Mouse (Mus musculus) liver, embryonic 16.5 days (tissue): ENCODE measurements around the gene Egflam. TPM values are rescaled to one million over a fixed set of nuclear protein-coding genes. Genes with fewer than 3 reads are reported as not detected.

Experiments
- ATAC-seq: fragments of 200-750 bp; cut with Nextera tagmentation; 2 replicates; pipeline ENCODE4 v1.8.0; 2017; ENCODE audit warnings: low read depth, mild to moderate bottlenecking, moderate number of reproducible peaks, moderate library complexity
- H3K27ac ChIP-seq: fragments of 300-500 bp; sonication (generic); 2 replicates; pipeline ENCODE4 v1.5.1; 2014; ENCODE audit warnings: mild to moderate bottlenecking, low read length
- H3K27me3 ChIP-seq: fragments of 300-500 bp; sonication (generic); 2 replicates; pipeline ENCODE4 v1.6.1; 2014; ENCODE audit warnings: low read depth, low read length, mixed read lengths; ENCODE audit not compliant: control insufficient read depth, insufficient read depth
- H3K36me3 ChIP-seq: fragments of 300-500 bp; sonication (generic); 2 replicates; pipeline ENCODE4 v1.6.1; 2014; ENCODE audit warnings: mild to moderate bottlenecking; ENCODE audit not compliant: control insufficient read depth, insufficient read depth
- H3K4me1 ChIP-seq: fragments of 300-500 bp; sonication (generic); 2 replicates; pipeline ENCODE4 v1.6.1; 2014; ENCODE audit warnings: low read depth, low read length, mixed read lengths; ENCODE audit not compliant: control insufficient read depth
- H3K4me2 ChIP-seq: fragments of 300-500 bp; sonication (generic); 2 replicates; pipeline ENCODE4 v1.6.1; 2014; ENCODE audit warnings: low read depth, low read length, mixed read lengths
- H3K4me3 ChIP-seq: fragments of 300-500 bp; sonication (generic); 2 replicates; pipeline ENCODE4 v1.5.1; 2014; ENCODE audit warnings: low read depth, mild to moderate bottlenecking, low read length
- H3K9ac ChIP-seq: fragments of 300-500 bp; sonication (generic); 2 replicates; pipeline ENCODE4 v1.6.1; 2014; ENCODE audit warnings: low read depth, low read length
- H3K9me3 ChIP-seq: fragments of 300-500 bp; sonication (generic); replicated peaks from 2 replicates; pipeline ENCODE4 v1.6.1; 2016; ENCODE audit warnings: low read length; ENCODE audit not compliant: control insufficient read depth
- WGBS: fragments of 180-500 bp; shearing (Covaris S2); extraction: QIAGEN DNeasy Blood & Tissue Kit; methylation state at CpG from one replicate; pipeline ENCODE4 v1.1.7; 2014; ENCODE audit not compliant: insufficient replicate concordance; 5-methylcytosine and 5-hydroxymethylcytosine counted together
- polyA plus RNA-seq: library from polyadenylated mRNA; unstranded; fragments of >200 nt; fragmentation: Nextera tagmentation; extraction: Ambion mirVana; gene quantifications from 2 replicates; pipeline ENCODE4 v1.2.1, GENCODE M21; 2015

Egflam gene
- polyA plus RNA-seq, 1 experiment from 2014 or later, result 0.90 TPM

DNA sequence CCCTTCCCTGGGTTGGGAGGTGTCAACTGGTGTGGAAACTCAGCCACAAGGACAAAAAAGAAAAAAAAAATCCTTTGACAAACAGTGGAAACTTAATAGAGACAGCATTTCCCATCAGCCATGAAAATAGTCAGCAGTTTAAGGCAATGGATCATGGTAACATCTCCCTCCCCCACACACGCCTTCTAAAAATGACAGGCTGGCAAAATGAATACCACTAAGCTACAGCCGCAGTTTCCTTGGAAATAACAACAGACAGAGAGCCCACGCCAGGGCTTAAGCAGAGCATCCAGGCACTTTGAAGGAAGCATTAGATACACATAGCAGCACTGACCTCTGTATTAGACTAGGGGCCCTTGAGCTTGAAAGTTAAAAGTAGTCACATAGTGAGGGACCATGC lies 157.2 kb downstream of the Egflam start:
- H3K27me3 ChIP-seq, result no peaks in the 10 kb centered on the region
- H3K36me3 ChIP-seq, result no peaks in the 10 kb centered on the region
- H3K9ac ChIP-seq, result no peak overlapping the region
- no peak overlapping the region for H3K4me2 ChIP-seq
- WGBS, result 56% methylated on average over 3 of the region's 3 CpGs
- H3K9me3 ChIP-seq, result no peaks in the 10 kb centered on the region
- H3K4me1 ChIP-seq, result no peaks in the 10 kb centered on the region
- no peak overlapping the region for H3K27ac ChIP-seq
- no peak overlapping the region for H3K4me3 ChIP-seq
- no peak for ATAC-seq

DNA sequence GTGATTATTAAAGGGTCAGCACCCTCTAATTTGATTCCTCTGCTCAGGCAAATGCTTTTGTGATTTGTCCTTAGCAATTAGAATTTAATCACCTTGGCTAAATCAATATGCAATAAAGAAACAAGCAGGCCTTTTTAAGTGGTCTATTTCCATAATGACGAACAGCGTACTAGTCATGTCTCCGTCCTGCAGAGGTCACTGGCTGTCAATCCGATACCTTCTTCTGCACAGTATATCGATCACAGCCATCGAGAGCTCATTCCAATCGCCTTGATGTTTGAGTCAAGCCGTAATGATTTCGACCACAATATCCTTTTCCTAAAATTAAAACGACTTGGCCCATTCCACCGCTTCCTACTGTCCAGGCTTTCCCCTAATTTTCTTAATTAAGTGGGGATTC lies 158.3 kb downstream of the Egflam start:
- Histone ChIP-seq H3K27me3 (no peaks in the 10 kb centered on the region), H3K4me3 (no peak overlapping the region), H3K27ac (no peak overlapping the region), H3K4me2 (no peak overlapping the region), H3K9me3 (no peaks in the 10 kb centered on the region), H3K36me3 (no peaks in the 10 kb centered on the region), H3K9ac (no peak overlapping the region), H3K4me1 (no peaks in the 10 kb centered on the region)
- whole genome bisulfite sequencing, result 73% methylated on average over 11 of the region's 11 CpGs
- ATAC-seq, result no peak

DNA sequence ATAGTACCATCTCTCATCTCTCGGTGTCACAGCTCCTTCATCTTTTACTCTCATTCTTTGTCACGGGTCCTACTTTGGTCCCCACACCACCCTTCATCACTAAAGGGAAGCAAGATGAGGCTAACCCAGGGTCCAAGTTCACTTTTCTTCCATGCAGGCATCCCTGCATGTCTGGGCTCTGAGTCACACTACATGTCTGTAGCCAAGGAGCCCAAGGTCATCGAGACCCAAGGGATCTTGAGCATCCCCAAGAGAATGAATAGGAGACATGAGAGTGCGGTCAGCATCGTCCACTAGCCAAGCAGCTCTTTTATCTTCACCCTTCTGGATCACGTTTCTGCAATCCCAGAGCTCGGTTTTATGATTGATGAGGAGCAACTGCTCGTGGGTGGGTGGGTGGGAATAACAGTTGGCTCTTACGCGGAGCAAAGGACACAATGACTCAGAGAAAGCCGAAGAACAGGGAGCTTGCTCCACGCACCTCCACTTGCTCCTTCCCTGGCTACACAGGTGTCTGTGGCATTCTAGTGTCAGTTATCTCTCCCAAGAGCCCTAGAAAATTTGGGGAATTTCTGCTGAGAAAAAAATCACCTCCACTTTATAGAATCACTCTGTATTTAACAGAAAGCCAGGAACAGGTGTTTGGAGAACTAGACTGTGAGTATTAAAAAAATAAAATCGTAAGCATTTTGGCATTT lies 164.7 kb downstream of the Egflam start:
- WGBS, result 63% methylated on average over 13 of the region's 13 CpGs
- no peaks in the 10 kb centered on the region for H3K36me3 ChIP-seq
- ATAC-seq, result no peak
- peaks cover 2% of the 10 kb centered on the region; the same call in 1 of the 2 replicates for H3K27me3 ChIP-seq
- no peak overlapping the region for H3K9ac ChIP-seq
- H3K4me3 ChIP-seq, result no peak overlapping the region
- no peaks in the 10 kb centered on the region for H3K4me1 ChIP-seq
- no peak overlapping the region for H3K27ac ChIP-seq
- no peak overlapping the region for H3K4me2 ChIP-seq
- no peaks in the 10 kb centered on the region for H3K9me3 ChIP-seq

DNA sequence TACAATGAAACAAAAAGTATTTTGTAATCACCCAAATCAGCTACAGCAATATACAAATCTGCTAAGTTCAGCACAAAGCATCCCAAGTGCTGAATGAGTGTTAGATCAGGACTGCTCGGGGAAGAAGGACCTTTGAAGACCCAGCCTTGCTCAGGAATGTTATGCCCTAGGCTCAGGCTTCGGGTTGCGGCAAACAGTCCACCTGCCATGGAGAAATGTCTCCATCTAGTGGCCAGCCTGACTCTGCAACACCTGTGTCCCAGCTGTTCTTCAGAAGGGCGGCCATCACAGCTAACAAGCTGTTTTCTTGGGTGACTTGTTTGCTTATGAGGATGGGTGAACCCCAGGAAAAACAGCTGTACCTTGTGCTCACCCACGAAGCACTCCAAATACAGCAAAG lies 172.0 kb downstream of the Egflam start:
- H3K27me3 ChIP-seq, result peaks cover 6% of the 10 kb centered on the region
- no peaks in the 10 kb centered on the region for H3K36me3 ChIP-seq
- H3K4me2 ChIP-seq, result no peak overlapping the region
- H3K4me1 ChIP-seq, result no peaks in the 10 kb centered on the region
- no peak overlapping the region for H3K9ac ChIP-seq
- H3K27ac ChIP-seq, result no peak overlapping the region
- no peak overlapping the region for H3K4me3 ChIP-seq
- no peaks in the 10 kb centered on the region for H3K9me3 ChIP-seq
- peak; percentile 47; the same call in 1 of the 2 replicates for ATAC-seq
- 2% methylated on average over 5 of the region's 5 CpGs for WGBS

DNA sequence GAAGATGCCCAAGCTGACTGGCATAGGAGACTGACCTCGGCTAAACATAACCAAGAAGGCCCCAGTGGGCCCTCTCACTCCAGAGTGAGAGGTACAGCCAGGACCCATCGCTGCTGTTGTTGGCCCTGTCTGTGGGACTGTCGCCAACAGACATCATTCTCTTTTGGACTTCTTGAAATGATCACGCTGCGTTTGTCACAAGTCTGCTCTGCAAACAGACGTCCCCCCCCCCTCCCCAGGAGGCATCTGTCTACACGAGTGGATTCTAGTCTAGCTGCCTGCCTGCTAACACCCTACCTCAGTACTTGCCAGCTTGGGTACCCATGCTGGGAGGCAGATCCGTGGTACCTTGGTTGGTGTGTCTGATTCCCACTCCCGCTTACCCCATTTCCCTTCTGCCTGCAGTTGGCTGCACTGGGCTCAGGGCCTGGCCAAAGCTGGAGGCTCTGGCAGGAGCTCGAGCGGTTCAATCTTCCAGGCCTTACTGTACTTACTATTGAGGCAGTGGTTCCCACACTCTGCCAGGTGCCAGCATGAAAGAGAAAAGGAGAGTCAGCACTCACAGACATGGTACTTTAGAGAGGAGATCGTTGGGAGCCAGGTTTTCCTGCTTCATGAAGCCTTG lies 173.9 kb downstream of the Egflam start:
- no peaks in the 10 kb centered on the region for H3K9me3 ChIP-seq
- H3K27me3 ChIP-seq, result peaks cover 6% of the 10 kb centered on the region
- H3K36me3 ChIP-seq, result no peaks in the 10 kb centered on the region
- H3K4me2 ChIP-seq, result no peak overlapping the region
- 58% methylated on average over 12 of the region's 12 CpGs for WGBS
- ATAC-seq, result no peak
- no peak overlapping the region for H3K9ac ChIP-seq
- H3K27ac ChIP-seq, result no peak overlapping the region
- no peak overlapping the region for H3K4me3 ChIP-seq
- no peaks in the 10 kb centered on the region for H3K4me1 ChIP-seq

DNA sequence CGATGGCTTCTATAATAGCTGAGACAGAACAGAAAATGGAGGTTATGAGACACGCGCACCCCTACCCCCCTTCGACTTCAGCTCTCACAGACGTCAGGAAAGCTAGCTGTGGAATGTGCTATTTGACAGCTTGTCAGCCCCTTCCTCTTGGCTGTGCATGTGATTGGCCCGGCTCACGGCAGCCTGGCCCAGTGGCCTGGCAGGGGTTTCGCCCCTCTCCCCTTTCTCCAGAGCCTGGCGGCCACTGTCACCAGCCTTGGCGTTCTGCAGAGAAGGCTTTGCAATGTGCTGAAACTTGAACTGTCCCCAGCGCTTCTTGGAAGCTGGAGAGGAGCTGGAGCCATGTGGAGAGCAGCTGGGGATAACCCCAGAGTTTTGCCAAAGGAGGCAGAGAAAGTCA lies 175.4 kb downstream of the Egflam start:
- Histone ChIP-seq H3K27ac (no peak overlapping the region), H3K27me3 (peaks cover 6% of the 10 kb centered on the region), H3K9me3 (no peaks in the 10 kb centered on the region), H3K4me3 (no peak overlapping the region), H3K4me2 (no peak overlapping the region), H3K9ac (no peak overlapping the region), H3K36me3 (no peaks in the 10 kb centered on the region), H3K4me1 (no peaks in the 10 kb centered on the region)
- no peak for ATAC-seq
- WGBS, result 40% methylated on average over 11 of the region's 11 CpGs

DNA sequence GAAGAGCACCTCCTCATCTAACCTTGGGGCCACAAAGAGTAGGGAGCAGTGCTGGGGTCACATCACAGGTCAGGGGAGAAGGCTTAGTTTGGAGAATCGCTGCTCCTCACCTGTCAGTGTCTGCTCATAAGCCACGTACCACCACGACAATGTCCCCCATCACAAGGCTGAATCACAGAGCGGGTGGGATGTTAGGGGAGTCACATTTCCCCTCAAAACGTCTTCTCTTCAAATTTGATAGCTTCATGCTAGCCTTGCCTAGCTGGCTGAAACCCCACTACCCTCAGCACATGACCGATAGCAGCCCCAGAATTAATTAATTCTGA lies 181.0 kb downstream of the Egflam start:
- 34% methylated on average over 6 of the region's 6 CpGs for WGBS
- no peak overlapping the region for H3K9ac ChIP-seq
- peaks cover 2% of the 10 kb centered on the region; the same call in 1 of the 2 replicates for H3K27me3 ChIP-seq
- no peak overlapping the region for H3K4me2 ChIP-seq
- no peaks in the 10 kb centered on the region for H3K36me3 ChIP-seq
- no peak overlapping the region for H3K4me3 ChIP-seq
- no peaks in the 10 kb centered on the region for H3K9me3 ChIP-seq
- no peaks in the 10 kb centered on the region for H3K4me1 ChIP-seq
- H3K27ac ChIP-seq, result no peak overlapping the region
- ATAC-seq, result no peak; the same call in 1 of the 2 replicates

DNA sequence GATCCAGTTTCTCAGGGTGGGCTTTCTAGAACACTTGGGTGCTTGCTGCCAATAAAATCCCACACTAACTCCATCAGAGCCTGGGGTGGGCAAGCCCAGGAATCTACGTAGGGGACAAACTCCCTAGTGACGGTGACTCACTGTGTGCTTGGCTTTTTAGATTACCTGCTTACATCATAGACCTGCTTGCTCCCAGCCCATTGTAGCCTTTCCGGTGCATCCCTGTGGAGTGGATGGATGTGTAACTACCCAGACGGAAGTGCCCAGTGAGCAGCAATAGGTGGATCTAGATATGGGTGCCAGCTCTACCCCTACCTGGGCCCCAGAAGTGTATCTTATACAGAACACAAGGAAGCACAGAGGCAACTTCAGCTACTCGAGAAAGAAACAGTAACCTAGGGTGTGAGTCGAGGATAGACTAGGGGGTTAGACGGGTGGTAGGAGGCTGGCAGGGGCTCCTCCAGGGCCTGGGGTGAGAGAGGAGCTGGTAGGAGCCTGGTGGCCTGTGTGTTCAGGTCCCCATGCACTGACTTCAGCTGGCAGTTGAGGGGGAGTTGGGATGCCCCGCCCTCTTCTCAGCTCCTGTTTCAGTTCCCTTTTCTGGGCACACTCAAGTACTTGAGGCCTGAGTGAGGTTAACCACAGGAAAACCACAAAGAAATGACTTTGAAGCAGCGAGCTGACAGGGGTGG lies 181.5 kb downstream of the Egflam start:
- H3K36me3 ChIP-seq, result no peaks in the 10 kb centered on the region
- H3K9ac ChIP-seq, result no peak overlapping the region
- no peak overlapping the region for H3K27ac ChIP-seq
- no peak overlapping the region for H3K4me3 ChIP-seq
- peaks cover 2% of the 10 kb centered on the region; the same call in 1 of the 2 replicates for H3K27me3 ChIP-seq
- WGBS, result 41% methylated on average over 9 of the region's 9 CpGs
- no peak overlapping the region for H3K4me2 ChIP-seq
- no peak for ATAC-seq
- H3K4me1 ChIP-seq, result no peaks in the 10 kb centered on the region
- no peaks in the 10 kb centered on the region for H3K9me3 ChIP-seq

DNA sequence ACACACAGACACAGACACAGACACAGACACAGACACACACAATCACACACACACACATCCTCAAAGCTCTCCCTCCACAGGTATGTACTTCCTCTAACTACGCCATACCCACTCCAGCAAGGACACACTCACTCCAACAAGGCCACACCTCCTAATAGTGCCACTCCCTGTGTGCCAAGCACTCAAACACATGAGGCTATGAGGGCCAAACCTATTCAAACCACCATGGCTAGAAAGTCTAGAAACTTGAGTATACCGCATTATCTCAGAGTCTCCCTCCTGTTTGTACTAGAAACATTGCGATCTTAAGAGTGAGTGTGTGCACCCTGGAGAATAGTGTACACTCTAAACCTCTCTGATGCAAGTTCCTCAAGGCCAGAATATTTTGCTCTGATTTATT lies 182.3 kb downstream of the Egflam start:
- Histone ChIP-seq H3K4me3 (no peak overlapping the region), H3K9ac (no peak overlapping the region), H3K27me3 (peaks cover 2% of the 10 kb centered on the region; the same call in 1 of the 2 replicates), H3K9me3 (no peaks in the 10 kb centered on the region), H3K27ac (no peak overlapping the region), H3K4me1 (no peaks in the 10 kb centered on the region), H3K36me3 (no peaks in the 10 kb centered on the region), H3K4me2 (no peak overlapping the region)
- 76% methylated on average over 3 of the region's 3 CpGs for WGBS
- ATAC-seq, result no peak
